Mouse (Mus musculus) adrenal gland, postnatal 25 days (tissue): ENCODE results near the gene Dock3. TPM values are rescaled to one million over a fixed set of nuclear protein-coding genes. Genes with fewer than 3 reads are reported as not detected.
"Not testable (repeated sequence)": the region's sequence is repeated elsewhere in the genome, so short reads cannot be mapped to it uniquely, and the experiment has no call there.

Experiments used
- DNase-seq: peaks from one replicate; pipeline ENCODE4 v3.0.0; 2021; ENCODE audit warnings: mixed read lengths
- total RNA-seq: library from RNA; stranded (reverse); gene quantifications from 2 replicates; pipeline ENCODE4 v1.2.3, GENCODE M21; 2021

Dock3 gene
- total RNA-seq, 1 experiment from 2014 or later: 4.9 TPM

GRCm38 (mm10) chr9:107259571-107259970 is 27.9 kb upstream of the Dock3 start:
- no peak for DNase-seq

DNA sequence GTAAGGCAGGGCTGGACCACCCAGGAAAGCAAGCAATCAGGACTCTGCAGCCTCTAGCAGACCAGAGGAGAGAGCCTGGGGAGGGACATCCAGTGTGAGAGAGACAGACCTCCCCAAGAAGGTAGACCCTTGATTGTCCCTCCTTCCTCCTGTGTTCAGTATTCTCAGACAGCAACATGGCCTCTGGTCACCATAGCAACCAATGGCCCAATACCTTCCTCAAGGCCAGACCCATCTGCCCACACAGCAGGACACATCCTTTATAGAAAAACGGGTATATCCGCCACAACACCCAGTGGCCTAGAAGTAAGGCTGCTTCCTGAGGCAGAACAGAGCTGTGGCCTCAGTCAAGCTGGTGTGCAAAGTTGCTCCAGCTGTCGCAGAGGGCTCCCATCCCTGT is 23.9 kb upstream of the Dock3 start:
- no peak for DNase-seq

DNA sequence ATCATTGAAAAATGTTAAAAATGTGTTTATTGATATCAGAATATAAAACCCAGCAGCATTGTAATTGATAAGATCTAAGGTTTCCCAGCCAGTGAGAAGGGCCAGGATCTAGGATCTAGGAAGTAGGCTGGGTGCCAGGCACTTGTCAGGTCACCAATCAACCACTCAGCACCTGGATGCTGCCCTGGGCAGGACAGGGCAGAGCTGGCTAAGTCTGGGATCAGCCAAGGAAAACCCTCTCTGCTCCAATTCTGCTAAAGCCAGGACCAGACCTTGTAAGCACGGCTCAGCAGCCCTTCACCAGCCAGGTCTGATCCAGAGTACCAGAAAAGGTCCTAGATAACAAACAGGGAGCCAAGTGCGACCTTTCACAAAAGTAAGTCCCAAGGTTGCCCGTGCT is 23.2 kb upstream of the Dock3 start:
- DNase-seq: no peak

DNA sequence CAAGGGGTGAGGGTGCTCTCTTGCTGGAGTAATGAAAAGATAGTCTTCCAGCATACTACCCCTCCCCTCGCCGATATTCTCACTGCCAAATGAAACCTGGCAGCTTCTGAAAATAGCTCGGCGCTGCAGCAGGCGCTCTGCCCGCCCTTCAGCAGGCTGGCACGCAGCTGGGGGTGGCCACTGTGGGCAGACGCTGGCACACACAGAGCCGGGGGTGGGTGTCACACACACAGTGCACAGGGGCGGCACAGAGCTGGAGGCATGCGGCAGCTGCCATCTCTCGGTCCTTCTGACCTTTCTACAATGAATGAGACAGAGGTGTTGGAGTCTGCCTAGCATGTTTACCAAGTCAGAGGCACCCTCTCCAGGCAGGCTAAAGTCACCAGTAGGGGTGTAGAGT is 22.8 kb upstream of the Dock3 start:
- peak; percentile 46 for DNase-seq

GRCm38 (mm10) chr9:107252164-107252563 is 20.5 kb upstream of the Dock3 start:
- no peak for DNase-seq

DNA sequence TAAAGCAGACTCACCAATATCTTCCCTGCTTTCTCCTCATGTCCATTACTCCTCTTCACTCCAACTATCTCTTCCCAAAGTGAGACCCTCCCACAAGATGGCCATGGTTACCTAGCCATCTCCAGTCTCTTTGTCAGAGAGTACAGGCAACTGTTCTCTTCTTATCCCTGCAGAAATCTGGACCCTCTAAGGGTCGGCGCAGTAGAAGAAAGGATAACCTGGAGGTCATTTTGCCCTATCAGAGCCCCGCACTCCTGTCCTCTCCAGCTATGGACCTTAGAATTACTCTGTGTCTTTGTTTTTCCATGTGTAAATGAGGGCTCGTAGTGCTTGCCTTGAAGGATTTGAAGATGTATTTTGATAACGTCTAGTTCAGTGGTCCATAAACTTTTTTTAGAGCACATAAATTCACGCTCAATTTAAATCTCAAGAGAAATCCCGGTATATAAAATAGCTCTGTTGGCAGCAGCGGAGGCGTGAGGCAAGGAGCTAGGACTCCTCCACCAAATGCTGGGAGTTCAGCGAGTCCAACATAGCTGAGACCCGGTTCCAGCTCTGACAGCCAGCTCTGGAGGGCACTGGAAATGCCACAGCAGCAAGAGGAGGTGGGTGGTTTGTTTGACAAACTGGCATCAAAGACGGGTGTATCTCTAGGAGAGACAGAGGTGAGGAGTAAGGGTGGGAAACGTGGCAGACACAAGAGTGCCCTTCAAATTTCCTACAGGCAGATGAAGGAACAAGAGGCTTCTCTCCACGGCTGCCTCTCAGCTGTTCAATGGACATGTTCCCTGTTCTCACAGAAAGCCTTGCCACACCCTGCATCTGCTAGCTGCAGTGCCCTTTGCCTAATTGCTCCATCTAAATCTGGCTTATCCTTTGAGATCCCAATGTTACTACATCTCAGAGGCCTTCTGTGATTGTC is 19.0 kb upstream of the Dock3 start:
- DNase-seq: no peak

DNA sequence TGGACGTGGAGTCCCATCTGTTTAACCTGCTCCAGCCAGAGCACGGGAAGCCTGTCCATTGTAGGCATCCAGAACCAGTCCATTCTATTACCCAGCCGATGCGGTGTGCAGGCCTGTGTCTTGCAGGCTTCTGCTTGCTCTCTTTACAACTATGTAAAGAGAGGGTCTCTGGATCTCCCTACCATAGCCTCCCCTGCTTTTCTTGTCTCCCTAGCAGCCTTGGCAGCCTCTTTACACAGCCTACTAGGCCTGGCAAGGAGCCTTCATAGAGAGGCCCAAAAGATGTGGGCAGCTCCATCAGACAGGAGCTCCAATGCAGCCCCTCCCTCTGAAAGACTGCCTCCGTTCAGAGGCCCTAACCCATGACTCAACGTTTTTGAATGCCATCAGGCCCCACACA is 17.4 kb upstream of the Dock3 start:
- DNase-seq: no peak

DNA sequence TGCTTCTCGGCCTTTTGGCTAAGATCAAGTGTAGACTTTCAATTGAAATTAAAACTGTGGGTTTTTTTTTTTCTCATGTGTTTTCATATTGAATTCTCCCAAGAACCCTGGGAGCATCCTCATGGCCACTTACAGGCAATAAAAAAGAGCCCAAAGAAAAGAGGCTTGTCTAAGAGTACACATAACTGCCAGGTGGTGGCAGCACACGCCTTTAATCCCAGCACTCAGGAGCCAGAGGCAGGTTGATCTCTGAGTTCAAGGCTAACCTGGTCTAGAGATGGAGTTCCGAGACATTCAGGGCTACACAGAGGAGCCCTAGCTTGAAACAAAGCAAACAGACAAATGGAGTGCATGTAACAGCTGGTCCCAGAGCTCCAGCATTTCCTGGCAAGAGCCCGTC is 14.5 kb upstream of the Dock3 start:
- no peak for DNase-seq

DNA sequence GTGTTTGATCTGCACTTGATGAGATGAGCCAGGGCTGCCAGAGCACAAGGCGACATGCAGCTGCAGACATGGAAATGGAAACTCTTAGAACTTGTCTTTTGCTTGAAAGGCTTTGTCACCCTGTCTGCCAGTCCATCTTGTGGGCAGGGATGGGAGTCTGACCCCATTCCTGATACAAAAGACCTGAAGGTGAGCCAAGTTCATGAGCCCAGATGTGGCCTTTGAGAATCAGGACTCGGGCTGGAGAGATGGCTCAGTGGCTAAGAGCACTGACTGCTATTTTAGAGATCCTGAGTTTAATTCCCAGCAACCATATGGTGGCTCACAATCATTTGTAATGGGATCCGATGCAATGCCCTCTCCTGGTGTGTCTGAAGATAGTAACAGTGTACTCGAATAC is 13.6 kb upstream of the Dock3 start:
- no peak for DNase-seq

- DNase-seq: no peak
These were observed 4.4 kb upstream of the Dock3 start for GRCm38 (mm10) chr9:107236151-107236550.

DNA sequence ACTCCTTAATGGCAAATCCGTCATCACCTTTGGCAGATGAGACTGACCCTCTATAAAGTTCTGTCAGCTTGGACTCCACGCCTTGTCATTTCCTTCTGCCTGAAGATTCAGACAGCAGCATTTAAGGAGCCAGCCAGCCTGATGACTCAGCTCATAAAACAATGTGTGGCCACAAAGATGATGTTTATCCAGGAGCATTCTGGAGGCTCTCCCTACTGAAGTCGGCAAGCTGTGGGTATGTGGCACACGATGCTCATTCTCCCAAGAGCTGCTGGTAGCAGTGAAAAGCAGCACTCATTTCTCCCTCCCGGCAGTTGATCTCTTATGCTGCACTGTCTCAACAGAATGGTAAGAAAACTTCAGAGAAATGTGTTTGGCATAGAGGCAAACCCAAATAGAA is 3.6 kb upstream of the Dock3 start:
- no peak for DNase-seq

DNA sequence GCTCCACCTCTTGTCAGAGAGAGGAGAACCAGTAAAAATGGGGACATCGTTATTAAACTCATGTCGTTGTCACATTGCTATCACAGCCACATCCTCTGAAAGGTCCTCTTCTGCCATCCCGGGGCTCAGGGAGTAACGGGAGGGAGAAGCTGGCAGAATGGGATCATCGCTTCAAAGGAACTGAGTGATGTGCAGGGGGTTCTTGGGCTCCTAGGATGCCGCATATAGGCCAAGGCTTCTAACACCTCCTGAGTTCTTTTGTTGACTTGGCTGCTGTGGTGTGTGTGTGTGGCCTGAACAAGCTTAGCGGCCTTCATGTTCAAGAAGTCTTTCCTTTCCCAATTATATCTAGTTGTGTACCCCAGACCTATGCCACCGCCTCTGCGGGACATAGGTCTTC is 431 bp upstream of the Dock3 start:
- DNase-seq: no peak

DNA sequence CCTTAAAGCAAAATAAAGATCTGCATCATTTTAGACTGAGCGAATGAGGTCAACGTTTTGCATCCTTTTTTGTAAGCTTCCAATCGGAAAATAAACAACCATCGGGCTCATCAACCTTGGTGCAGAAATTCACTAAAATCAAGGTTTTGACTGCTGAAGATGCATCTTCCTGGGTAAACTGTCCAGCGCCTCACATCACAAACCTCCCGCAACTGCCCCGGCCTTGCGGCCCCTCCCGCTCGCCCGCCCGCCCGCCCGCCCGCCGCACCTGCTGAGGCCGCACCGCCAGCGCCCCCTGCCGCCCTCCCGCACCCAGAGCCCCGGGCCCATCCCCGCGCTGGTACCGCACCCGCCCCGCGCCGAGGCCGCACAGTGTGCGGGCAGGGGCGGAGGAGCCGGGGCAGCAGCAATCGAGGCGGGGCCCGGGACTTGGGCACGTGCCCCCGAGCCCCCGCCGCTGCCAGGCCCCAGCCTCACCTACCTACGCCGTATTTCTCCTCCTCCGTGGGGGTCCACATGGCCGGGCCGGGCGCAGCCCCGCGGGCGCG is 644 bp downstream of the Dock3 start:
- peak; percentile 58 for DNase-seq

DNA sequence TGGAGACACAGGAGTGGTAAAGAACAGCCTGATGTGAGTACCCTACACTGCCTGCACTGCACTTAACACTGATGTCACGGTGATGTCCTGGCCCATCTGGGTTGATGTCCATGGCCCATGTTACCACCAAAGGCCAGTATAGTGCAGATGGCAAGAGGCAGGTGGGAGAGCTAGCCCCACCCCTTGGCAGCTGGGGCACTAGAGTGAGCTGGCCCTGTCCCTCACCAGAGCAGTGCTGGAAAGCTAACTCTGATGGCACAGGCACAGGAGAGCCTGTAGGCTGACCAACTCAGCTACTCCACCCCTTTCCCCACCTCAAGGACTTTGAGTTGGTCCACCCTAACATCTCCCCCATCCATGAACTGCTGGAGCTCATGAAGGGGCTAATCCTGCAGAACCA is 7.1 kb downstream of the Dock3 start:
- no peak for DNase-seq

GRCm38 (mm10) chr9:107174831-107175230 is 56.9 kb downstream of the Dock3 start:
- not testable (repeated sequence) for DNase-seq

DNA sequence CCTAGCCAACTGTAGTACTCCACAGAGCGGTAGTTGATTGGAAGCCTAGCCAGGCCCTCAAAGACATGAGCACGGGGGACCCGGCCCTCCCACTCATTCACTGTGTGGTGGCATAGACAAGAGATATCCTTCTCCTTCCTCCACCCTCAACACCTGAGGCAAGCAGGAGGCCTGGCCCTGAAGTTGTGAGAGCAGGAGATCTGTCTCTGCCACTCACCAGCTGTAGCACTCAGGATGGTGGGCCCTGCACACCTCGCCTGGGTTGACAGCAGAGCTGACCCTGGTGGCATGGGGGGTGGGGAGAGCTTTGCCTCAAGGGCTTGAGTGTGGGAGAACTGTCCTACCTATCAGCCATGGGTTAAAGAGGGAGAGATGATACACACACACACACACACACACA is 65.9 kb downstream of the Dock3 start:
- no peak for DNase-seq

DNA sequence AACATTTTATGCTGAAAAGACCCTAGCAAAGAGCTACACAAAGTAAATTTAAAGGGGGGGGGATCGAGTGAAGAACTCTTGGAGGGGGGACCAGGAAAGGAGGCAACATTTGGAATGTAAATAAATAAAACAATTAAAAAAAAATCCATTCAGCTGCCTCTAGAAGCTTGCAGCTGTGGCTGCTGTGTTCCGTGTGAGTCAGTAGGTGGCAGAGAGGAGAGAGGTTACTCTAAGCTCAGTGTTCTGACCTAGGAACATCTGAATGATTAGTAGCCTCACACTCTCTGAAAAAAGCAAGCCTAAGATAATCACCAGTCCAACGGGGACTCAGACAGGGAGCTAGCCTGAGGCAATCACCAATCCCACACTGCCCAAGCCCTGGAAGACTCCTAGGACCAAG is 66.9 kb downstream of the Dock3 start:
- no peak for DNase-seq

DNA sequence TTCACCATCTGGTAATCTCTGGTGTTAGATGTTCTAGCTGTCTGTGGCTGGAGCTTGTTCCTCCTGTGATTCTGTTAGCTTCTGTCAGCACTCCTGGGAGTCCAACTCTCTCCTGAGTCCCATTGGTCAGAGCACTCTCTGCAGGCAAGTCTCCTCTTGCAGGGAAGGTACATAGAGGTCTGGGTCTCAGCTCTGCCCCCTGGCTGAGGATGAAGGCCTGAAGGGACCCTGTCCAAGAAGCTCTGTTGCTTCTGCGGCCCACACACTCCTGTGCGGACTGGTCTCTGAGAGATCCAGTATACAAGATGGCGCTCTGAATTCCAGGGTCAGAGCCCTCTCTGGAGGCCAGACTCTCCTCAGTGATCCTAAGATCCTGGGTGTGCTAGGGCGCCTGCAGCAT is 75.3 kb downstream of the Dock3 start:
- not testable (repeated sequence) for DNase-seq

GRCm38 (mm10) chr9:107112791-107113190 is 118.9 kb downstream of the Dock3 start:
- DNase-seq: peak; percentile 5

DNA sequence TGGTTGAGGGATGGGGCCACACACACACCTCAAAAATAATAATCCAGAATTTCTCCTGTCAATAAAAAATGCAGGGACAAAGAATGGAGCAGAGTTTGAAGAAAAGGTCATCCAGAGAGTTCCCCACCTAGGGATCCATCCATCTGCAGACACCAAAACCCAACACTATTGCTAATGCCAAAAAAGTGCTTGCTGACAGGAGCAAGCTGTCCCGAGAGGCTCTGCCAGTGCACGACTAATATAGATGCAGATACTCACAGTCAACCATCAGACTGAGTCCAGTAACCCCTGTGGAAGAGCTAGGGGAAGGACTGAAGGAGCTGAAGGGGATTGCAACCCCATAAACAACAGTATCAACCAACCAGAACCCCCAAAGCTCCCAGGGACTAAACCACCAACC is 119.7 kb downstream of the Dock3 start:
- no peak for DNase-seq

GRCm38 (mm10) chr9:107099487-107099886 is 132.2 kb downstream of the Dock3 start:
- no peak for DNase-seq

DNA sequence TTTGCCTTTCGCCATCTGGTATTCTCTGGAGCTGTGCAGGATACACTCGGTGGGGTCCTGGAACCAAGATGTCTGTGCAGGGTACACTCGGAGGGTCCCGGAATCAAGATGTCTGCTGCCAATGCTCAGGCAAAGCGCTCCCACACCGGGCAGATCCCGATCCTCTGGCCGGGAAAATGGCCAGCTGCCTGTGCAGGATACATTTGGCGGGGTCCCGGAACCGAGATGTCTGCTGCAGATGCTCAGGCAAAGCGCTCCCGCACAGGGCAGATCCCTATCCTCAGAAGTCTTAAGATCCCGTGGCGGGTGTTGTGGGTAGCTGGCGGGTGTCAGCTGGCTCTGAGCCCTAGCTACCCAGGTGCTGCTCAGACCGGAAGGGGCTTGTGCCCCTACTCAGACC is 142.3 kb downstream of the Dock3 start:
- DNase-seq: not testable (repeated sequence)

DNA sequence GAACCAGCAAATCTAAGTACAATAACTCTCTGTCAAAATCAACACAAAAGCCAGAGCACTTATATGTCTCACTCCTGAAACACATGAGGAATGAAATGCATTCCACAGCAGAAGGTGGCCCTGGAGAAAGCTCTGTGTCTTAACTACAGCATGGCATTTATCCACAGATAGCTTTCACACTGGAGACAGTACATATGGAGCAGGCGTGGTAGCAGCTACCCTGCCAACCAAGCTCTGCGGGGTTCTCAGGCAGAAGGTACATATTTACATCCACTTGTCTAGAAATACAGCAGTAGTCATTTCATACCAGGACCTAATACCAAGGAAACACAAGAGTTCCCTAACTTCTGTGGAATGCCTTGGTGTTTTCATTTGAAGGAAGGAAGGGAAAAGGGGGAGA is 144.2 kb downstream of the Dock3 start:
- no peak for DNase-seq

- no peak for DNase-seq
These were observed 193.8 kb downstream of the Dock3 start for GRCm38 (mm10) chr9:107037947-107038346.
